ENCODE assay signal across 24 mouse cellular contexts in genomic region chr6:120045406-120045805, GRCm38 (mm10). TPM values are rescaled to one million over a fixed set of nuclear protein-coding genes. Genes with fewer than 3 reads are reported as not detected.
"Had no signal": no experiment of that assay in that cellular context is flagged by ENCODE, and none has a peak within 500 bp of the region (broad histone marks: within the 10 kb centered on the region; RNA-seq: fewer than 3 reads in every experiment).

No protein-coding gene starts in this region.

- H3K9ac ChIP-seq: lung, embryonic 14.5 days; midbrain, embryonic 12.5 days; neural tube, embryonic 13.5 days; neural tube, embryonic 15.5 days had no signal

- H3K4me3 ChIP-seq: midbrain, embryonic 10.5 days; midbrain, embryonic 12.5 days; myocyte; neural tube, embryonic 13.5 days; neural tube, embryonic 15.5 days had no signal

- H3K36me3 ChIP-seq: midbrain, embryonic 10.5 days; midbrain, embryonic 12.5 days; neural tube, embryonic 13.5 days; neural tube, embryonic 15.5 days had no signal

- H3K4me2 ChIP-seq: lung, embryonic 14.5 days; midbrain, embryonic 12.5 days; neural tube, embryonic 13.5 days; neural tube, embryonic 15.5 days had no signal

- DNase-seq: lung, embryonic 14.5 days; lung, postnatal 10 days; lung, postnatal 4 days; midbrain, embryonic 14.5 days; retina, postnatal 1 day; right cerebral cortex, adult 18-20 months; right cerebral cortex, postnatal 25 days; right cerebral cortex, postnatal 4 days; spleen, adult 18-20 months; thymus, adult 18-20 months; thymus, postnatal 14 days; thymus, postnatal 36 days had no signal

- H3K27ac ChIP-seq: midbrain, embryonic 10.5 days; midbrain, embryonic 12.5 days; neural tube, embryonic 13.5 days; neural tube, embryonic 15.5 days had no signal

- H3K4me1 ChIP-seq: midbrain, embryonic 10.5 days; midbrain, embryonic 12.5 days; neural tube, embryonic 13.5 days; neural tube, embryonic 15.5 days had no signal

- H3K27me3 ChIP-seq: midbrain, embryonic 12.5 days; neural tube, embryonic 13.5 days; neural tube, embryonic 15.5 days had no signal

- ATAC-seq: midbrain, embryonic 16.5 days had no signal

- H3K9me3 ChIP-seq: midbrain, embryonic 10.5 days; midbrain, embryonic 12.5 days; neural tube, embryonic 13.5 days; neural tube, embryonic 15.5 days had no signal

RNA-seq across cellular contexts. Expression of gene Ninj2, which starts 47.7 kb away (rescaled TPM):
- total RNA-seq: megakaryocyte, adult 5-6 weeks; megakaryocyte-erythroid progenitor cell, adult 5-6 weeks had no signal
- polyA plus RNA-seq: midbrain, embryonic 10.5 days; midbrain, embryonic 12.5 days; midbrain, embryonic 14.5 days; midbrain, embryonic 16.5 days; neural tube, embryonic 11.5 days; neural tube, embryonic 13.5 days; small intestine, adult 2 months; stomach, embryonic 14.5 days; stomach, embryonic 16.5 days had no signal
